Mouse (Mus musculus) embryonic facial prominence, embryonic 10.5 days (tissue): Measurements from ENCODE around the gene Hmcn2. TPM values are rescaled to one million over a fixed set of nuclear protein-coding genes. Genes with fewer than 3 reads are reported as not detected.
A peak's percentile ranks its signal among the peaks of the same experiment; 100 is the strongest.

Experiments used
- DNase-seq: peaks from one replicate; pipeline ENCODE4 v3.0.0-alpha.2; 2017; ENCODE audit warnings: low spot score
- H3K27ac ChIP-seq: fragments of 300-500 bp; sonication (generic); replicated peaks from 2 replicates; pipeline ENCODE4 v1.5.1; 2016; ENCODE audit warnings: mild to moderate bottlenecking
- H3K27me3 ChIP-seq: fragments of 300-500 bp; sonication (generic); replicated peaks from 2 replicates; pipeline ENCODE4 v1.6.1; 2016; ENCODE audit warnings: low read depth, mild to moderate bottlenecking; ENCODE audit not compliant: poor library complexity, severe bottlenecking
- H3K36me3 ChIP-seq: fragments of 300-500 bp; sonication (generic); replicated peaks from 2 replicates; pipeline ENCODE4 v1.6.1; 2016; ENCODE audit warnings: mild to moderate bottlenecking, moderate library complexity
- H3K4me1 ChIP-seq: fragments of 300-500 bp; sonication (generic); 2 replicates; pipeline ENCODE4 v1.6.1; 2016
- H3K4me3 ChIP-seq: fragments of 300-500 bp; sonication (generic); 2 replicates; pipeline ENCODE4 v1.5.1; 2016; ENCODE audit warnings: mild to moderate bottlenecking, moderate library complexity
- H3K9me3 ChIP-seq: fragments of 300-500 bp; sonication (generic); 2 replicates; pipeline ENCODE4 v1.6.1; 2016; ENCODE audit warnings: mild to moderate bottlenecking
- WGBS: fragments of 180-500 bp; shearing (Covaris S2); methylation state at CpG from one replicate; pipeline ENCODE4 v1.1.7; 2016; 5-methylcytosine and 5-hydroxymethylcytosine counted together
- polyA plus RNA-seq: library from polyadenylated mRNA; unstranded; fragments of >200 nt; fragmentation: Nextera tagmentation; extraction: Ambion mirVana; gene quantifications from 2 replicates; pipeline ENCODE4 v1.2.1, GENCODE M21; 2016

Gene Hmcn2
- polyA plus RNA-seq, 1 experiment from 2014 or later: not detected

DNA sequence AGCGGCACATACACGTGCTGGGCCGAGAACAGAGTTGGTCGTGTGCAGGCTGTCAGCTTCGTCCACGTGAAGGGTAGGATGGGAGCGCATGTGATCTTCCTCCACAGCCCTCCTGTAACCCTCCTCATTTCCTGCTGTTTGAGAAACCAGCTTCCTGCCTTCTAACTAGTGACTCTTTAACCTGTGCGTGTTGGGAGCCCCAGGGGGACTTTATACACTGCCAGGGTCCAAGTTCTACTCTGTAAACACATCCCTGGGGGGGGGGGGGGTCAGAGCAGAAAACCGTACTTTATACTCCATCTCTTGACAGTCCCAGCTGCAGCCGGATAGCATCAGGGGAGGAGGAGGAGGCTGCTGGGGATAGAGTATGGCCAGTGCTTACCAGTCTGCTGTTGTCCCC lies 120.5 kb downstream of the Hmcn2 start:
- Histone ChIP-seq H3K4me3 (no peak overlapping the region), H3K9me3 (no peaks in the 10 kb centered on the region), H3K36me3 (no peaks in the 10 kb centered on the region), H3K27me3 (peaks cover 20% of the 10 kb centered on the region; the same call in 1 of the 2 replicates), H3K27ac (no peak overlapping the region), H3K4me1 (peaks cover 17% of the 10 kb centered on the region)
- WGBS: 73% methylated on average over 10 of the region's 10 CpGs
- no peak for DNase-seq

GRCm38 (mm10) chr2:31435567-31435966 lies 121.4 kb downstream of the Hmcn2 start:
- Histone ChIP-seq H3K36me3 (no peaks in the 10 kb centered on the region), H3K4me1 (peaks cover 17% of the 10 kb centered on the region), H3K9me3 (no peaks in the 10 kb centered on the region), H3K27me3 (peaks cover 16% of the 10 kb centered on the region; the same call in 1 of the 2 replicates), H3K4me3 (no peak overlapping the region), H3K27ac (no peak overlapping the region)
- WGBS: 30% methylated on average over 6 of the region's 6 CpGs
- peak; percentile 64 for DNase-seq

- WGBS: 45% methylated on average over 14 of the region's 14 CpGs
- Histone ChIP-seq H3K4me1 (peaks cover 22% of the 10 kb centered on the region), H3K36me3 (no peaks in the 10 kb centered on the region), H3K9me3 (no peaks in the 10 kb centered on the region), H3K27ac (no peak overlapping the region; the same call in 1 of the 2 replicates), H3K27me3 (0 out of 2 replicates have a peak, but pooled peaks cover 7% of the 10 kb centered on the region), H3K4me3 (no peak overlapping the region)
- peak; percentile 35 for DNase-seq
Observed at GRCm38 (mm10) chr2:31437480-31438245, 123.4 kb downstream of the Hmcn2 start.

DNA sequence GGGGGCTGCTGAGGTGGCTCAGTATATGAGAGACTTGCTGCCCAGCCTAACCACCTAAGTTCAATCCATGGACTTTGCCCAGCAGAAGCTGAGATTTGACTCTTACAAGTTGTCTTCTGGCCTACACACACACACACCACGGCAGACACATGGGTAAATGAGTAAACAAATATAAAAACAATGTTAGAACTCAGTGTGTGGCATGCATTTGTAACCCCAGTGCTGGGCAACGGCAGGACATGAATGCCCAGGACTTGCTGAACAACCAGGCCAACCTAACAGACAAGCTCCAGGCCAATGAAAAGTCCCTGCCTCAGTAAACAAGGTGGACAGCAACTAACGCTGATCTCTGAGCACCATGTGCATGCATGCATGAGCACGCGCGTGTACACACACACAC lies 125.4 kb downstream of the Hmcn2 start:
- no peak overlapping the region for H3K4me3 ChIP-seq
- peaks cover 32% of the 10 kb centered on the region for H3K4me1 ChIP-seq
- 91% methylated on average over 6 of the region's 6 CpGs for WGBS
- H3K9me3 ChIP-seq: no peaks in the 10 kb centered on the region
- no peaks in the 10 kb centered on the region for H3K36me3 ChIP-seq
- no peak overlapping the region for H3K27ac ChIP-seq
- H3K27me3 ChIP-seq: no peaks in the 10 kb centered on the region
- DNase-seq: no peak

DNA sequence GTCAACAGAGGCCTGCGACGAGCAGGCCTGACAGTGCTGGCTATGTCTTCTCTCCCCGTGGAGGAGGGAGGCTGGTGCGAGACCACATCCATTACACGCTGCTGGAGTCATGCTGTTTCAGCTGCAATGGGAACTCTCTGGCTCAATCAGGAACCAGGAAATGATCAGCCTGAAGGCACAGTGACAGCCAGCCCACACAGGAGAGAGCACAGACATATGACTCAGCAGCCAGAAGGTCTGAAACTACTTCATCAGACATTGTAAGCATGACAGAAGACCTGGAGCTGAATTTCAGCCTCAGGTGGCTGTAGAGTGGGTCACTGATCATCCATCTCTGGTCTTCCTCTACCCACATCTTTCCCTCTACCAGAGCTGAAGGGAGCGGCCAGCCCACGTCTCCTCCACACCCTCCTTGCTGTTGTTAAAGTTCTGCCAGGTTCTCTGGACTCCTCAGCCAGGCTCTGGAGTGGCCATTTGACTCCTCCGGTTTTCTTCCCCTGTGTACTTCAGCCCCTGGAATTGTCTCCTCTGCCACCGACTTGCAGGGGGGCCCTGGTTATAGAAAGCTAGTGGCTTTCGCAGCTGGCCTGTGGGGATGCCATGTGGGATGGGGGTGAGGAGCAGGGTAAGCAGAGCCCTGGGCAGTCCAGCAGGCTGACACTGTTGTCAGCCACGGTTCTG lies 128.4 kb downstream of the Hmcn2 start:
- 58% methylated on average over 11 of the region's 11 CpGs for WGBS
- H3K36me3 ChIP-seq: no peaks in the 10 kb centered on the region
- DNase-seq: no peak
- no peaks in the 10 kb centered on the region for H3K9me3 ChIP-seq
- H3K27ac ChIP-seq: no peak overlapping the region
- no peak overlapping the region for H3K4me3 ChIP-seq
- no peaks in the 10 kb centered on the region for H3K27me3 ChIP-seq
- H3K4me1 ChIP-seq: peaks cover 43% of the 10 kb centered on the region

- DNase-seq: no peak
- no peaks in the 10 kb centered on the region for H3K27me3 ChIP-seq
- H3K36me3 ChIP-seq: no peaks in the 10 kb centered on the region
- H3K4me3 ChIP-seq: no peak overlapping the region
- 65% methylated on average over 4 of the region's 4 CpGs for WGBS
- no peak overlapping the region for H3K27ac ChIP-seq
- no peaks in the 10 kb centered on the region for H3K9me3 ChIP-seq
- peaks cover 60% of the 10 kb centered on the region for H3K4me1 ChIP-seq
Observed at GRCm38 (mm10) chr2:31446036-31446435, 131.8 kb downstream of the Hmcn2 start.

DNA sequence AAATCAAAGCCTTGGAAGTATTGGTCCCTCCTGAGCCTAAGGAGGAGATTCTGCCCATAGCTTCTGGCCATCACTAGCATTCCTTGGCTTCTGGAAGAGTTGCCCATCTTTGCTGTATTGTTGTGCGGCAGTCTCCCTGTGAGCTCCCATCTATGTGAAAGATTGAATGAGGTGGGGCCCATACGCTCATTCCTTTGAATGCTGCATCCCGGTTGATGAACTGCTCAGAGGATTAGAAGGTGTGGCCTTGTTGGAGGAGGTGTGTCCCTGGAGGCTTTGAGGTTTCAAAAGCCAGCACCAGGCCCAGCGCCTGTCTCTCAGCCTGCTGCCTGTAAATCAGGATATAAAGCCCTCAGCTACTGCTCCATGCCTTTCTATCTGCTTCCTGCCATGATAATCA lies 132.2 kb downstream of the Hmcn2 start:
- H3K4me3 ChIP-seq: no peak overlapping the region
- H3K27ac ChIP-seq: no peak overlapping the region
- 63% methylated on average over 4 of the region's 4 CpGs for WGBS
- no peaks in the 10 kb centered on the region for H3K27me3 ChIP-seq
- no peak for DNase-seq
- no peaks in the 10 kb centered on the region for H3K9me3 ChIP-seq
- H3K36me3 ChIP-seq: no peaks in the 10 kb centered on the region
- peaks cover 63% of the 10 kb centered on the region for H3K4me1 ChIP-seq

DNA sequence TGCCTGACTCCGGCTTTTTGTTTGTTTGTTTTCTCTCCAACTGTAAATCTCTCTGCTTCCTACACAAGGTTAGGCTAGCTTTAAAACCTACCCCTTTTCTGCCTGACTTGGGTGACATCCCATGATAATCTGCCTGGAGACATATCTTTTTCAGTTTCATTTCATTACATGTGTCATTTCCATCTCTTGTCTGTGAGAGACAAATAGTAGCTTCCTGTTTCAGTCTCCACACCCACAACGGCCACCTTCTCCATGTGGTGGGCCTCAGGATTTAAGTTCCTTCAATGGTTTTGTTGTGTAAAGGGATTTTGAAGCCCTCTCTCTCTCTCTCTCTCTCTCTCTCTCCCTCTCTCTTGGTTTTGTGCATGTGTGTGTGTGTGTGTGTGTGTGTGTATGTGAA lies 133.3 kb downstream of the Hmcn2 start:
- Histone ChIP-seq H3K4me3 (no peak overlapping the region), H3K27me3 (0 out of 2 replicates have a peak, but pooled peaks cover under 1% of the 10 kb centered on the region), H3K9me3 (no peaks in the 10 kb centered on the region), H3K27ac (no peak overlapping the region), H3K36me3 (no peaks in the 10 kb centered on the region), H3K4me1 (peaks cover 69% of the 10 kb centered on the region)
- DNase-seq: no peak
- whole genome bisulfite sequencing: 81% methylated on average over 2 of the region's 2 CpGs

- Histone ChIP-seq H3K4me3 (no peak overlapping the region), H3K9me3 (no peaks in the 10 kb centered on the region), H3K4me1 (peaks cover 72% of the 10 kb centered on the region), H3K27me3 (peaks cover 6% of the 10 kb centered on the region), H3K36me3 (no peaks in the 10 kb centered on the region), H3K27ac (peak overlapping the region; percentile 42; the same call in 1 of the 2 replicates)
- WGBS: 53% methylated on average over 3 of the region's 3 CpGs
- no peak for DNase-seq
Observed at GRCm38 (mm10) chr2:31448756-31449440, 134.7 kb downstream of the Hmcn2 start.

DNA sequence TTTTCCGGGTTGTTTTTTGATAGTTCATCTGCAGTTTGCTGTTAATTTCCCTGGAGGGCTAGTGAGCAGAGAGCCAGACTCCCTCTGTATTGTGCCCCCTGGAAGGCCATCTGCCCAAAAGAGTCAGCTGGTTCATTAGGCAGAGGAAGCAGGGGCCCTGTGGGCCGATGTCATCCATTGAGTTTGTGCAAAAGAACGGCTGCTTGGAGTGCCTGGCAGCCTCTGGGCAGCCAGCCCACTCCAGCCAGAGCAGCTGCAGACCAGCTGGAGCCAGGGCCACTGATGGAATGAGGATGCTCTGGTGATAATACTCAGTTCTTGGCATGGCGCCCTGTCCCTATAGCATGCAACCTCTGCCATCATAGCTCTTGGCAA lies 135.2 kb downstream of the Hmcn2 start:
- Histone ChIP-seq H3K27me3 (peaks cover 10% of the 10 kb centered on the region), H3K4me3 (no peak overlapping the region), H3K9me3 (no peaks in the 10 kb centered on the region), H3K27ac (no peak overlapping the region), H3K36me3 (no peaks in the 10 kb centered on the region), H3K4me1 (peaks cover 78% of the 10 kb centered on the region)
- WGBS: 58% methylated on average over 4 of the region's 4 CpGs
- no peak for DNase-seq

GRCm38 (mm10) chr2:31449902-31450301 lies 135.7 kb downstream of the Hmcn2 start:
- DNase-seq: no peak
- Histone ChIP-seq H3K27ac (no peak overlapping the region), H3K27me3 (peaks cover 15% of the 10 kb centered on the region), H3K4me3 (no peak overlapping the region), H3K4me1 (peaks cover 79% of the 10 kb centered on the region), H3K9me3 (no peaks in the 10 kb centered on the region), H3K36me3 (no peaks in the 10 kb centered on the region)
- 94% methylated on average over 4 of the region's 4 CpGs for WGBS

GRCm38 (mm10) chr2:31450661-31451060 lies 136.4 kb downstream of the Hmcn2 start:
- WGBS: 38% methylated on average over 3 of the region's 3 CpGs
- DNase-seq: peak; percentile 49
- H3K4me1 ChIP-seq: peaks cover 72% of the 10 kb centered on the region

More at GRCm38 (mm10) chr2:31450661-31451060, 136.4 kb downstream of the Hmcn2 start:
- Histone ChIP-seq H3K4me3 (no peak overlapping the region), H3K27ac (no peak overlapping the region), H3K9me3 (no peaks in the 10 kb centered on the region), H3K27me3 (peaks cover 20% of the 10 kb centered on the region), H3K36me3 (no peaks in the 10 kb centered on the region)
